Mouse (Mus musculus): ENCODE data around the gene Jade2. TPM values are rescaled to one million over a fixed set of nuclear protein-coding genes. Genes with fewer than 3 reads are reported as not detected.
"Not testable (repeated sequence)": the region's sequence is repeated elsewhere in the genome, so short reads cannot be mapped to it uniquely, and the experiment has no call there.

The Jade2 gene
- total RNA-seq, 2 experiments from 2014 or later: 9.2 to 11.1 TPM

GRCm38 (mm10) chr11:51807108-51807879 lies 50.2 kb downstream of the Jade2 start:
- DNase-seq: no peak
- intact Hi-C loops (cut with DNase I): no loop called here

GRCm38 (mm10) chr11:51805221-51805981 lies 52.1 kb downstream of the Jade2 start:
- intact Hi-C loops (cut with DNase I): no loop called here
- peak; percentile 60 to 65 for DNase-seq

- DNase-seq: no peak
- intact Hi-C loops (cut with DNase I): no loop called here
Measured at GRCm38 (mm10) chr11:51800634-51801325, 56.7 kb downstream of the Jade2 start.

GRCm38 (mm10) chr11:51796272-51796671 lies 61.2 kb downstream of the Jade2 start:
- intact Hi-C loops (cut with DNase I): no loop called here
- DNase-seq: no peak

GRCm38 (mm10) chr11:51790662-51791061 lies 66.8 kb downstream of the Jade2 start:
- intact Hi-C loops (cut with DNase I): no loop called here
- DNase-seq: no peak

- intact Hi-C loops (cut with DNase I); DNase-seq: not testable (repeated sequence)
Measured at GRCm38 (mm10) chr11:51789735-51790134, 67.7 kb downstream of the Jade2 start.

GRCm38 (mm10) chr11:51785926-51786325 lies 71.5 kb downstream of the Jade2 start:
- intact Hi-C loops (cut with DNase I): no loop called here
- DNase-seq: peak in 1 of 2 experiments; percentile 55

- no peak for DNase-seq
- intact Hi-C loops (cut with DNase I): no loop called here
Measured at GRCm38 (mm10) chr11:51782721-51783120, 74.7 kb downstream of the Jade2 start.

- intact Hi-C loops (cut with DNase I): no loop called here
- DNase-seq: no peak
Measured at GRCm38 (mm10) chr11:51780773-51781267, 76.6 kb downstream of the Jade2 start.

GRCm38 (mm10) chr11:51777478-51777877 lies 80.0 kb downstream of the Jade2 start:
- no peak for DNase-seq
- intact Hi-C loops (cut with DNase I): no loop called here

- DNase-seq: no peak
- intact Hi-C loops (cut with DNase I): no loop called here
Measured at GRCm38 (mm10) chr11:51775507-51775906, 81.9 kb downstream of the Jade2 start.

GRCm38 (mm10) chr11:51768296-51768695 lies 89.2 kb downstream of the Jade2 start:
- intact Hi-C loops (cut with DNase I): no loop called here
- DNase-seq: no peak

GRCm38 (mm10) chr11:51767579-51768220 lies 89.8 kb downstream of the Jade2 start:
- no peak for DNase-seq
- intact Hi-C loops (cut with DNase I): no loop called here

GRCm38 (mm10) chr11:51764816-51765215 lies 92.6 kb downstream of the Jade2 start:
- intact Hi-C loops (cut with DNase I): no loop called here
- no peak for DNase-seq

- intact Hi-C loops (cut with DNase I): no loop called here
- DNase-seq: no peak
Measured at GRCm38 (mm10) chr11:51763955-51764354, 93.5 kb downstream of the Jade2 start.

Other genes starting within 250 kb of the Jade2 start
- 10 to 100 TPM; 20.2 to 25.2 TPM for gene Nhp2, start 237.9 kb downstream of the Jade2 start, total RNA-seq (2021)
- gene Rmnd5b, start 221.8 kb downstream of the Jade2 start, total RNA-seq (2021): 10 to 100 TPM; 14.5 to 16.0 TPM
- gene N4bp3, start 206.8 kb downstream of the Jade2 start, total RNA-seq (2021): 10 to 100 TPM; 13.4 to 16.3 TPM
- under 1 TPM; 0.33 to 0.62 TPM for gene D930048N14Rik, start 206.7 kb downstream of the Jade2 start, total RNA-seq (2021)
- gene 0610009B22Rik, start 168.8 kb downstream of the Jade2 start, total RNA-seq (2021): 10 to 100 TPM; 33.8 to 36.5 TPM
- gene Sec24a, start 94.0 kb downstream of the Jade2 start, total RNA-seq (2021): 10 to 100 TPM; 16.4 to 16.7 TPM
- gene Sar1b, start 94.0 kb downstream of the Jade2 start, total RNA-seq (2021): 100 to 1,000 TPM; 127 to 135 TPM
- 10 to 100 TPM in 1 of 2 experiments, 1 to 10 TPM in 1; 9.7 to 10.7 TPM for gene Cdkn2aipnl, start 110.0 kb upstream of the Jade2 start, total RNA-seq (2021)
- gene Ube2b, start 143.1 kb upstream of the Jade2 start, total RNA-seq (2021): 100 to 1,000 TPM; 297 to 317 TPM
- gene Cdkl3, start 146.6 kb upstream of the Jade2 start, total RNA-seq (2021): 1 to 10 TPM; 5.5 to 5.7 TPM
- 10 to 100 TPM; 52.5 to 55.2 TPM for gene Ppp2ca, start 241.0 kb upstream of the Jade2 start, total RNA-seq (2021)